Mouse (Mus musculus): ENCODE results near the gene Farsb. TPM values are rescaled to one million over a fixed set of nuclear protein-coding genes. Genes with fewer than 3 reads are reported as not detected.

Farsb gene
- 19.8 and 23.1 TPM in 2 replicates for polyA plus RNA-seq (2012; rRNA removed)

DNA sequence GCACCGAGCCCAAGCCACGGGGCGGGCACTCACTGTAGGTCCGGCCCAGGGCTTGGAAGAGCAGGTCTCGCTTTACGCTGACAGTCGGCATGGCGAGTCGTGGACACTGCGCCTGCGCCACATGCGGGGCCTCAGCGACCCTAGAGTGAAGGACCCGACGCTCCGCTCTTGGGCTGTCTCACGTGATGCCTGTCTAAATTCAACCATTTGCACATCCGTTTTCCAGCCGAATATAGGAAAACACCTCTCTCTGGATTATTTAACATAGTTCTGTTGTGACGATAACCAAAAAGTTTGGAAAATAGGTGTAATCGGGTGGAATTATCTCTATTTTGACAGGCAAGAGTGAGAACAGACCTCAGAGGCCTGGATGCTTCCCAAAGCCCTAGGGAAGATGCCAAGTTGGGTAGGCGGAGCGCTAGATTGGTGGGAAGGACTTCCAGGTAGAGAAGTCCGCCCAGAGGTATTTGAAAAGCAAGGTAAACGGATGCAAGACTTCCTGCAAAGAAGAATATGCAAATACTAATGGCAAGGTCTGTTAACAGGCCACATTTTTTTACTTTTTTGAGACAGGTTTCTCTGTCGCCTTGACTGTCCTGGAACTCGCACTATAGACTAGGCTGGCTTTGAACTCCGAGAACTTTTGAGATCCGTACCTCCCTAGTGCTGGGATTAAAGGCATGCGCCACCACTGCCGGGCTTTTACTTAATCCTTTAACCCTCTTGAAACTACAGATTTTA lies at the start of gene Farsb:
TSS of gene Farsb (minus strand) at position 146 of the 741 bp plus-strand sequence.
- H3K4me3 ChIP-seq (ENCODE audit: insufficient read depth, low read depth, low read length), result peak within 1 kb of the TSS; percentile 94
- DNase-seq, result peak; percentile 95
- H3K27ac ChIP-seq (ENCODE audit: insufficient read depth, low read depth, low read length), result peak within 1 kb of the TSS; percentile 88
- no peaks in the 10 kb centered on the region for H3K36me3 ChIP-seq (ENCODE audit: control insufficient read depth, insufficient read depth, low read length)
- H3K27me3 ChIP-seq (replicated peaks; ENCODE audit: control insufficient read depth, insufficient read depth, low read length), result no peaks in the 10 kb centered on the region
- TF ChIP-seq CTCF (conservative IDR thresholded peaks at IDR 0.05; ENCODE audit: insufficient read depth, insufficient read length, low read depth, low read length) (no peak), POLR2A (IDR thresholded peaks at IDR 0.05; ENCODE audit: low read depth, low read length) (peak; percentile 73)
- peaks cover 4% of the 10 kb centered on the region; the same call in 1 of the 2 replicates for H3K4me1 ChIP-seq (ENCODE audit: control insufficient read depth, insufficient read depth, low read length)
- WGBS, result under 1% methylated on average over 31 of the region's 31 CpGs

DNA sequence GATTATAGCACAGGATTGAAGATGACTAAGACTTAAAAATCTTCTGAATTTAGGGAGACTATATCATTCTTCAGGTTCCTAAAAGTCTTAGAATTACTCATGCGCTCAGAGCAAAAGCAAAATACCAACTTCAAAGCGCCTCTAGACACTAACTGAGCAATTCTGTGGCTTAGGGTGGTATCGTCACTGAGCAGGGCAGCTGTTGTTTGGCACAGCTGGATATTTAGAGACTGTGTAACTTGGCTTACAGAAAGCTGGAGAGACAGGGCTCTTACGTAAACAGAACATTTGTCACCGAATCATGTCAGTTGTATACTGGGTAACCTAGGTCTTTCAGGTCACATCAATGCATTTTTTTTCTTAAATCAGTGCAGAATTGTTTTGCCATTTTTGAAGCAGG lies 49.7 kb upstream of the Farsb start:
- no peaks in the 10 kb centered on the region for H3K36me3 ChIP-seq (ENCODE audit: control insufficient read depth, insufficient read depth, low read length)
- DNase-seq, result no peak
- no peaks in the 10 kb centered on the region for H3K4me1 ChIP-seq (ENCODE audit: control insufficient read depth, insufficient read depth, low read length)
- TF ChIP-seq CTCF (conservative IDR thresholded peaks at IDR 0.05; ENCODE audit: insufficient read depth, insufficient read length, low read depth, low read length), result no peak
- TF ChIP-seq POLR2A (IDR thresholded peaks at IDR 0.05; ENCODE audit: low read depth, low read length), result no peak
- H3K4me3 ChIP-seq (ENCODE audit: insufficient read depth, low read depth, low read length), result no peak overlapping the region
- no peaks in the 10 kb centered on the region for H3K27me3 ChIP-seq (replicated peaks; ENCODE audit: control insufficient read depth, insufficient read depth, low read length)
- no peak overlapping the region for H3K27ac ChIP-seq (ENCODE audit: insufficient read depth, low read depth, low read length)
- 69% methylated on average over 5 of the region's 5 CpGs for WGBS

DNA sequence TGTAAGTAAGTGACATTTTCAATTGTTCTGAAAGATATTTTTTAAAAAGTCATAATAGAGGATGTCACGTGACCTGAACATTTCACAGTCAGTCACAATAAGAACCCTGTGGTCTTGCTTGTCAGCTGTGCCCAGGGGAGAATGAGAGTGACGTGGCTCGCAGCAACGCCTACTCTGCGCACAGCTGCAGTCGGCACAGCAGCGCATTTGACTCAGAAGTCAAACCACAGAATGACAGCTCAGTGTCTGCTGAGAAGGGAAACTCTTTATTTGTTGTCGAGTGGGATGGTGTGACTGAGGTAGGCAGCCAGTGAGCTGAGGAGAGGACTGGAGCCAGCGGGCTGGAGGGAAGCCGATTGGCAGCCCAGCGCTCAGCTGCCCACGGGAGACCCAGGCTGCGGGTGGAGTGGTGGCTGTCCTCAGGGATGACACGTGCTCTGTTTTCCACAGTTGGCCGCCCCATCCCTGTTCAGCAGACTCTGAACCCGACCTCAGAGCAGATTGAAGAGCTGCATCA lies 48.9 kb upstream of the Farsb start:
- TF ChIP-seq CTCF (conservative IDR thresholded peaks at IDR 0.05; ENCODE audit: insufficient read depth, insufficient read length, low read depth, low read length) (no peak), POLR2A (IDR thresholded peaks at IDR 0.05; ENCODE audit: low read depth, low read length) (no peak)
- H3K27ac ChIP-seq (ENCODE audit: insufficient read depth, low read depth, low read length), result no peak overlapping the region
- no peaks in the 10 kb centered on the region for H3K4me1 ChIP-seq (ENCODE audit: control insufficient read depth, insufficient read depth, low read length)
- peak; percentile 27 for DNase-seq
- 31% methylated on average over 16 of the region's 16 CpGs for WGBS
- no peaks in the 10 kb centered on the region for H3K27me3 ChIP-seq (replicated peaks; ENCODE audit: control insufficient read depth, insufficient read depth, low read length)
- H3K4me3 ChIP-seq (ENCODE audit: insufficient read depth, low read depth, low read length), result peak overlapping the region; percentile 33
- H3K36me3 ChIP-seq (ENCODE audit: control insufficient read depth, insufficient read depth, low read length), result no peaks in the 10 kb centered on the region

DNA sequence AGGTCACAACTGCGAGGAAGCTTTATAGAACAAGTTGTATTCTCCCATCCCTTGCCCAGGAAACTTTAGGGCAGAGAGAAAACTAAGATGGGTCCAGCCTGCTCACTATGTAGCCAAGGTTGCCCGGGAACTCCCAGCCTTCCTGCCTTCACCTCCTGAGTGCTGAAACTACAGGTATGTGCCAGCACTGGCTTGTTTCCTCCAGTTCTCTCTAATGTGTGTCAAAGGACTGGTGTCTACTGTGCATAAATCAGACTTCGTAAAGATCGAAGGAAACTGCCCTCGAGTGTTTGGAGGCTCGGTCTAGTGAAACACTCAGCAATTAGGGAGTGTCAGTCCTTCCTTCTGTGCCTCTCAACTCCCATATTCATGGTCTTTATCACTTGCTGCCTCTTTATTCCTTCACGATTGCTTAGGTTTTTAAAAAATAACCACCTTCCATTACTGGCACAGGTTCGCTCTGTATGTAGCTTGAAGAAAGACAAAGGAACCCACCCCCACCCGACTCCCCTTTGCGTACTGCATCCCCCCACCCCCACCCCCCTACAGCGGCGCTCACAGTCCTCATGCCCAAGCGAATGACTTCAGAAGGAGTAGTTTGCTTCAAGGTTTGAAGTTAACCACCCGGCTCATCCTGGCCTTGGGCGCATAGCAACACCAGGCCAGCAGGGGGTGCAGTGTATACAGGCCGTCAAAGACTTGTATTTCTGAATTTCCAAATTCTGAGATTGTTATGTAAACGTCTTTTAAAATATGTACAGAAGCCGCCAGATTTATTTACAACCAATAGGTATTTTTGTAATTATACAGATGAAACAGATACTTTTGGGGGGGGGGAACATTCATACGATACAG lies 47.8 kb upstream of the Farsb start:
- WGBS, result 19% methylated on average over 19 of the region's 19 CpGs
- no peak overlapping the region for H3K4me3 ChIP-seq (ENCODE audit: insufficient read depth, low read depth, low read length)
- no peaks in the 10 kb centered on the region for H3K36me3 ChIP-seq (ENCODE audit: control insufficient read depth, insufficient read depth, low read length)
- TF ChIP-seq CTCF (conservative IDR thresholded peaks at IDR 0.05; ENCODE audit: insufficient read depth, insufficient read length, low read depth, low read length) (peak; percentile 82), POLR2A (IDR thresholded peaks at IDR 0.05; ENCODE audit: low read depth, low read length) (no peak)
- DNase-seq, result peak; percentile 75
- no peak overlapping the region for H3K27ac ChIP-seq (ENCODE audit: insufficient read depth, low read depth, low read length)
- H3K4me1 ChIP-seq (ENCODE audit: control insufficient read depth, insufficient read depth, low read length), result no peaks in the 10 kb centered on the region
- H3K27me3 ChIP-seq (replicated peaks; ENCODE audit: control insufficient read depth, insufficient read depth, low read length), result no peaks in the 10 kb centered on the region

DNA sequence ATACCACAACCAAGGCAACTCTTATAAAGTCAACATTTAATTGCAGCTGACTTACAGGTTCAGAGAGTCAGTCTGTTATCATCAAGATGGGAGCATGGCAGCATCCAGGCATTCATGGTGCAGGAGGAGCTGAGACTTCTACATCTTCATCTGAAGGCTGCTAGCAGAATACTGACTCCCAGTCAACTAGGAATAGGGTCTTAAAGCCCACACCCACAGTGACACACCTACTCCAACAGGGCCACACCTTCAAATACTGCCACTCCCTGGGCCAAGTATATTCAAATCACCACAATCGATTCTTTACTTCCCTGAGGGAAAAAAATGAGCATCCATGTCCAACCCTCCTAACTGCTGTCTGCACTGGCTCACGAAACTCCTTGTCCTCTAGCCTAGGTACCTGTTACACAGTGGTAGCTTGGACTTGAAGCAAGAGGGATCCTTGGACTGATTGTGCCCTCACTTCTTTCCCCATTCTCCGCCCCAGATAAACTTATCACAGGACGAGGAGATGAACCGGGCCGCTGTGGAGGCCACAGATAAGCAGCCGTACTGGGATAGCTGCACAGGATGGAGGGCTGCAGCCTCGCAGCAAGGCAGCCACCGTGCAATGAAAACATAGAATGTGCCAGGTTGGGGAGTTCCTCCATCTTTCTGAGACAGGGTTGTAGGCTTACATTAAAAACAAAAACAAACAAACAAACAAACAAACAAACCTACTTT lies 45.9 kb upstream of the Farsb start:
- no peak for DNase-seq
- TF ChIP-seq CTCF (conservative IDR thresholded peaks at IDR 0.05; ENCODE audit: insufficient read depth, insufficient read length, low read depth, low read length) (no peak), POLR2A (IDR thresholded peaks at IDR 0.05; ENCODE audit: low read depth, low read length) (no peak)
- Histone ChIP-seq H3K27ac (ENCODE audit: insufficient read depth, low read depth, low read length) (no peak overlapping the region), H3K27me3 (replicated peaks; ENCODE audit: control insufficient read depth, insufficient read depth, low read length) (no peaks in the 10 kb centered on the region), H3K36me3 (ENCODE audit: control insufficient read depth, insufficient read depth, low read length) (no peaks in the 10 kb centered on the region), H3K4me3 (ENCODE audit: insufficient read depth, low read depth, low read length) (no peak overlapping the region), H3K4me1 (ENCODE audit: control insufficient read depth, insufficient read depth, low read length) (no peaks in the 10 kb centered on the region)
- WGBS, result 91% methylated on average over 9 of the region's 9 CpGs

DNA sequence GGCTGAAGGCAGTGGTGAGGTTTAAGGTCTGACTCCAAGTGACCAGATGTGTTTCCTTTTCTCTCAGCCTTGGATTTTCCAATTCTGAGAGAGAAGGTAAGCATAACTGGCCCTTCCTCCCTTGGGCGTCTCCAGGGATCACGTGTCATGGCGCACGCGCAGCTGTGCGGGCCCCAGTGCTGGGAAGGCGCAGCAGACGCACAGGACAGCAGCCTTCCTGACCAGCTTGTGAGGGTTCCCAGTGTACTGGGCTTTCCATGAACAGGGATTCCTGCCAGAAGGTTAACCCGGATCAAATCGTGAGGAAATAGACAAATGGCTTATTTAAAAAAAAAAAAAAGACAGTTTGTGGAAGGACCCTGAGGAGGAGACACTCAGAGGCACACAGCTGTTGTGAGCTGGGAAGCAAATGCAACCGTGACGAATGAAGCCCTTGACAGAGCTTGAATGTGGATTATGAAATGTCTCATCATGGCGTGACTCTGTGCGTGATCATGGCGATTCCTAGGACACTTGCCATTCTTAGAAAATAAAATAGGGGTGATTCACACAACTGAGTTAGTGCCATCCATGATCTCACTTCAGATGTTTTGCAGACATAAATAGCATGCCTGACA lies 43.6 kb upstream of the Farsb start:
- H3K4me3 ChIP-seq (ENCODE audit: insufficient read depth, low read depth, low read length), result no peak overlapping the region
- no peak for DNase-seq
- no peaks in the 10 kb centered on the region for H3K36me3 ChIP-seq (ENCODE audit: control insufficient read depth, insufficient read depth, low read length)
- WGBS, result 90% methylated on average over 15 of the region's 15 CpGs
- H3K27ac ChIP-seq (ENCODE audit: insufficient read depth, low read depth, low read length), result no peak overlapping the region
- no peaks in the 10 kb centered on the region for H3K4me1 ChIP-seq (ENCODE audit: control insufficient read depth, insufficient read depth, low read length)
- TF ChIP-seq CTCF (conservative IDR thresholded peaks at IDR 0.05; ENCODE audit: insufficient read depth, insufficient read length, low read depth, low read length) (no peak), POLR2A (IDR thresholded peaks at IDR 0.05; ENCODE audit: low read depth, low read length) (no peak)
- no peaks in the 10 kb centered on the region for H3K27me3 ChIP-seq (replicated peaks; ENCODE audit: control insufficient read depth, insufficient read depth, low read length)

Measured in kidney, adult 2 months (tissue).